Mouse (Mus musculus) thymus, adult 2 months (tissue): ENCODE results near the gene Nutf2-ps1. TPM values are rescaled to one million over a fixed set of nuclear protein-coding genes. Genes with fewer than 3 reads are reported as not detected.

Experiments
- DNase-seq: peaks from one replicate; pipeline ENCODE4 v3.0.0; 2021
- H3K27ac ChIP-seq: fragments of 200-500 bp; 2 replicates; pipeline ENCODE4 v1.5.1; 2012; ENCODE audit warnings: low read length, control low read depth; ENCODE audit not compliant: control insufficient read depth, insufficient read depth
- H3K27me3 ChIP-seq: fragments of 200-500 bp; 2 replicates; pipeline ENCODE4 v1.6.1; 2012; ENCODE audit warnings: mild to moderate bottlenecking, low read length, moderate library complexity, mixed read lengths; ENCODE audit not compliant: control insufficient read depth, insufficient read depth
- H3K36me3 ChIP-seq: fragments of 200-500 bp; 2 replicates; pipeline ENCODE4 v1.6.1; 2012; ENCODE audit warnings: mild to moderate bottlenecking, low read length, moderate library complexity; ENCODE audit not compliant: control insufficient read depth, insufficient read depth
- H3K4me1 ChIP-seq: fragments of 200-500 bp; replicated peaks from 2 replicates; pipeline ENCODE4 v1.6.1; 2012; ENCODE audit warnings: low read length; ENCODE audit not compliant: control insufficient read depth, insufficient read depth
- H3K4me3 ChIP-seq: fragments of 200-500 bp; 2 replicates; pipeline ENCODE4 v1.5.1; 2012; ENCODE audit warnings: mild to moderate bottlenecking, low read length, control low read depth, moderate library complexity; ENCODE audit not compliant: control insufficient read depth, insufficient read depth
- CTCF ChIP-seq: fragments of 200-500 bp; IDR thresholded peaks from 2 replicates; pipeline ENCODE4 v1.5.1; 2012; ENCODE audit warnings: mild to moderate bottlenecking, control low read depth, low read length, moderate library complexity, borderline replicate concordance; ENCODE audit not compliant: control insufficient read depth, poor library complexity, insufficient read depth; ENCODE audit errors: extremely low read depth
- POLR2A ChIP-seq: fragments of 200-500 bp; IDR thresholded peaks from 2 replicates; pipeline ENCODE4 v1.6.1; 2012; ENCODE audit warnings: mild to moderate bottlenecking, low read length, control low read depth, moderate library complexity; ENCODE audit not compliant: control insufficient read depth, poor library complexity, insufficient read depth; ENCODE audit errors: extremely low read depth
- WGBS: fragments of 180-500 bp; shearing (Covaris S2); methylation state at CpG from one replicate; pipeline ENCODE4 v1.1.7; 2018; 5-methylcytosine and 5-hydroxymethylcytosine counted together
- polyA plus RNA-seq: library from polyadenylated mRNA; depleted of rRNA; stranded (reverse); fragments of >200 nt; gene quantifications from 2 replicates; pipeline ENCODE4 v1.2.3, GENCODE M21; 2012

Nutf2-ps1 gene
- polyA plus RNA-seq, 1 experiment, result 171 TPM

DNA sequence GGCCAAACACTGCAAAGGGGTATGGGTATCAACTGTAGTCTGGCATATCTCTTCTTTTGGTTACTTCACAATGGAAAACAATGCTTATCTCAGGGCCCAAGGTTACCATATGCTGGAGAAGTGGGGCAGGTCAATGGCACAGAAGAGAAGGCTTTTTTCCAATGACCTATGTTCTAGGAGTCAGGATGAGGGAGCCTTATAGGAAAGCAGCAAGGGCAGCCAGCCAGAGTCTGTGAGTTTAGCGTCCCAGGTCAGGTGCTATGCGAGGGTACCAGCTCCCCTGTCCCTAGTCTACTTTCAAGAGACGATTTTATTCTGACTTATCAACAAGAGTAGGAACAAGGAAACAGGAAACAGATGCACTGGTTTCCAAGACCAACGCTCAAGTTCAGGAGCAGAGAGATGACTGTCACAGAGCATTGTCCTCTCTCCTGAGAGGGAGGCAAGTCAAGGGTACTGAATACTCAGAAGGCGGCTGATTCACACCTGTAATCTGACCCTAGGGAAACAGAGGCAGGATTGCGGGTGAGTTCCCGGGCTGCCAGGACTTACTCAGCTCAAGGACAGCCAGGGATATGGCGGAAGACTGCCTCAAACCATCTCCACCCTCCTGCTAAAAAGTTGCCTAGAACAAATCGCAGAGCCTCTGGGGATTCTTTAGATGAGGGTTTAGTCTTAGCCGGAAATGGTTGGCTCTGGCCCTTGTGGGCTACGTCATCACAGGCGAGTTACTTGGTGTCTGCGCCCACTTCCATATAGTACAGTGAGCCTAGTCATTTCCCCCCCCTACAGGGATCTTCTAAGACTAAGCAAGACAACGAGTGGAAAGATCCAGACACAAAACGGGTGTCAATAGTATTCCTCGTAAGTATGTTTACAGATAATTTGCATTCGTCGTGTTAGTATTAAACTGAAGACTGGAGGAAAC, 17.1 kb downstream of the Nutf2-ps1 start:
- no peak overlapping the region for H3K27ac ChIP-seq
- WGBS, result 30% methylated on average over 18 of the region's 18 CpGs
- TF ChIP-seq POLR2A, result no peak
- TF ChIP-seq CTCF, result no peak
- H3K4me3 ChIP-seq, result no peak overlapping the region
- no peaks in the 10 kb centered on the region for H3K27me3 ChIP-seq
- H3K36me3 ChIP-seq, result no peaks in the 10 kb centered on the region
- H3K4me1 ChIP-seq, result peaks cover 6% of the 10 kb centered on the region
- no peak for DNase-seq

DNA sequence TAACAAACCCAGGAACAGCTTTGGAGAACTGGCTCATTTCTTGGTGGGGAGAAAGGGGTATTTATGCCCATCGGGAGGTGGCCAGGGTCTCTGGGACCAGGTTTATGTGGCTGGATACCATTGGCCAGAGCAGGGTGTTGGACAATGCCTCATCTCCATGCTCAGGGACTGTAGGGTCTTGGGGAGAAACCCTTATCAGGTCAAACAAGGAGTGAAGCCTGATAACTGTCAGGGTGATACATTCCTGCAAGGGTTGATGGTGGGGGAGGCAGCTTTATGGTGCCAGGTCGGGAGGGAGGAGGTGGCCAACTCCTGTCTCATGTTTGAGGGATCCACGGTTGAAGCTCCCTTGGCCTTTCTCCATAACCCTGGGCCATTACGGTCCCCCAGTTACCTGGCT, 17.8 kb downstream of the Nutf2-ps1 start:
- Histone ChIP-seq H3K27ac (no peak overlapping the region), H3K27me3 (no peaks in the 10 kb centered on the region), H3K4me1 (peaks cover 10% of the 10 kb centered on the region), H3K36me3 (no peaks in the 10 kb centered on the region), H3K4me3 (no peak overlapping the region)
- 95% methylated on average over 4 of the region's 4 CpGs for WGBS
- TF ChIP-seq POLR2A (no peak), CTCF (no peak)
- DNase-seq, result no peak

DNA sequence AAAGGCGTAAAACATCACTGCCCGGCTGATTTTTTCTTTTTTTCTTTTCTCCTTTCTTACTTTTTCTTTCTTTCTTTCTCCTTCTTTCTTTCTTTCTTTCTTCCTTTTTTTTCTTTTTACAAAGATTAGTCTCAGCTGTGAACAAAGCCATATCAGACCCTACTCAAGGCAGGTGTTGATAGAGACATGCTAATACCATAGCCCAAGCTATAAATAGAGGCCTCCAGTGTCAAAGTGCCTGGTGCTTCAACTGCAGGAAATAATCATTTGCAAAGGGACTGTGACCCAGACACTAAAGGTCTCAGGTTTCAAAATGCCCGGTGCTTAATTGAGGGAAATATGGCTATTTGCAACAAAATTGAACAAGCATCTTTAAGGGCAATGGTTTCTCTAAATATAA, 20.3 kb downstream of the Nutf2-ps1 start:
- DNase-seq, result no peak
- WGBS, result 72% methylated on average over 3 of the region's 3 CpGs
- H3K27me3 ChIP-seq, result no peaks in the 10 kb centered on the region
- H3K4me1 ChIP-seq, result peaks cover 14% of the 10 kb centered on the region
- TF ChIP-seq CTCF (no peak), POLR2A (no peak)
- no peak overlapping the region for H3K27ac ChIP-seq
- H3K36me3 ChIP-seq, result no peaks in the 10 kb centered on the region
- no peak overlapping the region for H3K4me3 ChIP-seq

DNA sequence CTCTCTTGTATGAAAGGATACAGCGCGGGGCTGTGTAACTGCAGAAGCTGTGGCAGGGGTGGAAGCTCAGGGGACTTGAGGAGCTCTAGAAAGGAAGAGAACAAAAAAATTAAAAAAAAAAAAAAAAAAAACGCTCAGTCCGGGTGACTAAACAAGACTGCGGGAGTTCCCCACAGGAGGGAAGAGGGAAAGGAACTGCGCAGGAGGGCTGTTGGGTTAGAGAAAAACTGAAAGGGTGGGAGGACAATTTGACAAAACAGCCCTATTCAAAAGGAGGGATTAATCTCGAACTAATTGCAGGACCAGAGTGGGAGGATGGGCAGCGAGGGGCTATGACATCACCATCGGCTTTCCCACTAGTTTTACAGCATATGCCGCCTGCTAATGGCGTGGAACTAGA, 21.0 kb downstream of the Nutf2-ps1 start:
- no peak for DNase-seq
- Histone ChIP-seq H3K27me3 (no peaks in the 10 kb centered on the region), H3K4me1 (peaks cover 14% of the 10 kb centered on the region), H3K27ac (no peak overlapping the region), H3K4me3 (no peak overlapping the region), H3K36me3 (no peaks in the 10 kb centered on the region)
- 37% methylated on average over 11 of the region's 11 CpGs for WGBS
- TF ChIP-seq CTCF, result no peak
- TF ChIP-seq POLR2A, result no peak

DNA sequence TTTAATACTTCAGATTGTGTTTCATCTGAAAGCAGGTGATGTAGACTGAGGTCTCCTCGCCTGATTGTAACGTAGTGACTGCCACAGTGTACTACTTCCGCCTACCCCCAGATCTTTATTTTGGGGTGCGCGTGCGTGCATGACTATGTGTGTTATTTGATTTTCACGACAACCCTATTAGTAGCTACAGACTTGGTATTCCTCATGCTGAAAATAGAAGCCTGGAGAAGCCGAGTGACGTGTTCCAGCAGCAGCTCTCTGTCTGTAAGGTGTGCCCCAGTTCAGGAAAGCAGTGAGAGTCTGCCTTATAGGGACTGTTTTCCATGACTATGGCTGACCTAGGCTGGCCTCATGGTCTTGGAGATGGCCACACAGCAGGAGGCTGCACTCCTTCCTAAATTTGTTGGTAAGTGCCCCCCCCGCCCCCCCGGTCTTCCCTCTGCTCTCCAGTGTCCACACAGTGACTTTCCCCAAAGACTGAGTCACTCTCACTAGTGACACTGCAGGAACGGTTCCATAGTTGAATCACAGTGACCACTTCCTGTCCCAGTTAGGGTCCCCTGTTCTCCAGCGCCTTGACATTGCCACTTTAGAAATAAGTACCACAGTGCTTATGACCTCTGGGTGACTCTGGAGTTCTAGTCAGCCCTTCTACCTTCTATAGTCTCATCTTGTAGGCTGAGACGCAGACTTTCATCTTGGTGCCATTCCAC, 23.1 kb downstream of the Nutf2-ps1 start:
- no peak overlapping the region for H3K4me3 ChIP-seq
- no peak overlapping the region for H3K27ac ChIP-seq
- no peaks in the 10 kb centered on the region for H3K27me3 ChIP-seq
- no peak for DNase-seq
- H3K4me1 ChIP-seq, result peaks cover 8% of the 10 kb centered on the region; the same call in 1 of the 2 replicates
- 85% methylated on average over 14 of the region's 14 CpGs for WGBS
- TF ChIP-seq POLR2A, result no peak
- no peak for TF ChIP-seq CTCF
- no peaks in the 10 kb centered on the region for H3K36me3 ChIP-seq

DNA sequence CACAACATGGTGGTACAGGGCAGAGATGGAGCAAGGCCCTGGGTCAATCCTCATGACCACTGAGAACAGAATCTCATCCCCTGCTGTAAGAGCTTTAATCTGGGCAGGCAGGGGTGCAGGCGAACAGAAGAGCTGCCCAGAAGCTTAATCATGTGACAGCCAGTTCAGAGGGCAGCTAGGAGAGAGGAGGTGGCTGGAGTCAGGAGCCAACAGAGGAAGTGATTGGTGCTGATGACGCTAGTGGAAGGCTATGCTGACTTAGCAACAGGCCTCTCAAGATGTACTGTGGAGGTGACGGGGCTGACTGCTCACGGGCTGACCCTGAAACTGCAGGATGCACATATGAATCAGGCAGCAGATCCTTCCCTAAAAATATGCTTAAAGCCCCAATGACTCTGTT, 24.7 kb downstream of the Nutf2-ps1 start:
- Histone ChIP-seq H3K4me3 (no peak overlapping the region), H3K36me3 (no peaks in the 10 kb centered on the region), H3K27me3 (no peaks in the 10 kb centered on the region), H3K27ac (no peak overlapping the region), H3K4me1 (peaks cover 8% of the 10 kb centered on the region; the same call in 1 of the 2 replicates)
- WGBS, result 82% methylated on average over 4 of the region's 4 CpGs
- no peak for DNase-seq
- TF ChIP-seq CTCF (no peak), POLR2A (no peak)

DNA sequence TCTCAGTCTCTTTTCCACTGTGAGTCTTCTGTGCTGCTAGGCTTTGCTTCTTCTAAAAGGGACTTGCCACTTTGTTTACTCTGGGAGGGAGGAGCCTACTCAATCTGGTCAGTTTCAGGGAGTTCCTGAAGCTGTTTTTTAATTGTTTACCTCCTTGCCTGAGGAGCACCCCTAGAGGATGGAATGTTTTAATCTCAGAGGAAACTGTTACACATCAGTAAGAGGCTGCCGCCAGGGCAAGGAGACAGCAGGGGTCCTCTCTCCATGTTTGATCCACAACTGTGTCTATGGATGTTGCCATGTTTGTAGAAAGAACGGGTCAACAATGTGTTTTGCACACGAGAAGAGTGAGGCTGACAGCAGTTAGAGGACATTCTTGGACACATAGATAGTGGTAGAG, 28.4 kb downstream of the Nutf2-ps1 start:
- TF ChIP-seq POLR2A (no peak), CTCF (no peak)
- H3K4me1 ChIP-seq, result peaks cover 15% of the 10 kb centered on the region
- DNase-seq, result no peak

More for the DNA sequence above, 28.4 kb downstream of the Nutf2-ps1 start:
- no peak overlapping the region for H3K4me3 ChIP-seq
- no peak overlapping the region for H3K27ac ChIP-seq
- H3K27me3 ChIP-seq, result no peaks in the 10 kb centered on the region
- H3K36me3 ChIP-seq, result no peaks in the 10 kb centered on the region
- 95% methylated on average over 3 of the region's 3 CpGs for WGBS
